Mouse (Mus musculus): ENCODE measurements around the gene Acot9. TPM values are rescaled to one million over a fixed set of nuclear protein-coding genes. Genes with fewer than 3 reads are reported as not detected.

Acot9 gene
- polyA plus RNA-seq, 1 experiment from 2014 or later: 49.9 TPM

Other genes with a start within 250 kb of the Acot9 start
- not detected in 2 replicates for gene Magea5, start 199.3 kb upstream of the Acot9 start, polyA plus RNA-seq (2014; fragmentation: Nextera tagmentation; extraction: Ambion mirVana)
- not detected in 2 replicates for gene Magea1, start 172.7 kb upstream of the Acot9 start, polyA plus RNA-seq (2014; fragmentation: Nextera tagmentation; extraction: Ambion mirVana)
- gene Magea2, start 168.8 kb upstream of the Acot9 start, polyA plus RNA-seq (2014; fragmentation: Nextera tagmentation; extraction: Ambion mirVana): not detected in 2 replicates
- gene Cldn34b2, start 134.0 kb upstream of the Acot9 start, polyA plus RNA-seq (2014; fragmentation: Nextera tagmentation; extraction: Ambion mirVana): not detected in 2 replicates
- 57.8 and 86.7 TPM in 2 replicates for gene Sat1, start 46.0 kb upstream of the Acot9 start, polyA plus RNA-seq (2014; fragmentation: Nextera tagmentation; extraction: Ambion mirVana)
- gene Prdx4, start 78.3 kb downstream of the Acot9 start, polyA plus RNA-seq (2014; fragmentation: Nextera tagmentation; extraction: Ambion mirVana): 89.1 and 105 TPM in 2 replicates

All from midbrain, embryonic 14.5 days (tissue).